Mouse (Mus musculus) liver, postnatal 0 days (tissue): ENCODE data around the gene Scgb1a1.

ENCODE experiments used
- CTCF ChIP-seq: sonication (generic); IDR thresholded peaks from 2 replicates; pipeline ENCODE4 v1.5.1; 2016; ENCODE audit warnings: antibody characterized with exemption, low read depth
- EP300 ChIP-seq: IDR thresholded peaks from 2 replicates; pipeline ENCODE4 v1.6.1; 2016; ENCODE audit warnings: antibody characterized with exemption, low read depth, mild to moderate bottlenecking

DNA sequence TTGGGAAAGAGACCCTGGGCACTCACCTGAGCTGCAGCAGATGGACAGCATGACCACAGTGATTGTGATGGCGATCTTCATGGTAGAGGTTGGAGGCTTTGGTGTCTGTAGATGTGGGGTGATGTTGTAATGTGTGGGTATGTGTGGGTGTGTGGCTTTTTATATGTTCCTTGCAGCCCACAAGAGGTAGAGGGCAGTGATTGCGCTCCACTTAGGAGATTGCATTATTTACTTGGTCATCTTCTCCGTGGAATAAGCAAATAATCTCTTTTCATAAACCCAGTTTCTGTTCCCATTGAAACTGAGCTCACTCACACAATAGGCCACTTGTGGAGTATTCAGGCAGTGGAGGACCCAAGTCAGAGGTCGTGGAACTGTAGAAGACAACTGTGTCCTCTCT is at the start of gene Scgb1a1:
- TF ChIP-seq CTCF (no peak), EP300 (no peak)
